8 mouse cellular contexts compared by ENCODE assay signal in the genomic region with DNA sequence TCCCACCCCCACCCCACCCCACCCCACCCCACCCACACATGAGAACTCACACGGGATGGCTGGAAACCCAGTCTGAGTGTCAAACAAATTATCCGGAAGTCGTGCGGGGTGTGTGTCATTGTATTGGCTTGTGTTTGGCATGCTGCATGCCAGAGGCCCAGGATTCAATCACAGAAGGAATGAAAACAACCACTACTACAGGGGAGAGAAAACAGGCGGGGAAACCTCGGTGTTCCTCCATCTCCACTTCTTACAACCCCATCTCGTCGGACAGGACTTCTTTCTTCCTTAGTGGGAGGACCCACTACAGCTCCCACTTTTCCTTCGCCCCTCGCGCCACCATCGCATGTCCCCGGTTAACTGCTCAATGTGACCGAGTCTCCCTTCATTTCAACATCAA. TPM values are rescaled to one million over a fixed set of nuclear protein-coding genes. Genes with fewer than 3 reads are reported as not detected.
DNase-seq lines count a peak whose midpoint lies in the region; ATAC-seq and TF ChIP-seq lines count a peak whose summit lies in the region.

No protein-coding gene starts in this region.

- peaks cover 28% of the 10 kb centered on the region for H3K36me3 ChIP-seq in G1E (replicated peaks)
- H3K36me3 ChIP-seq in forebrain, embryonic 11.5 days (ENCODE audit: control insufficient read depth, insufficient read depth, low read length), result no peaks in the 10 kb centered on the region; the same call in 1 of the 2 replicates
- H3K36me3 ChIP-seq in limb, embryonic 10.5 days, result peaks cover 41% of the 10 kb centered on the region
- H3K36me3 ChIP-seq in myocyte (ENCODE audit: control insufficient read depth, insufficient read depth), result peaks cover 14% of the 10 kb centered on the region

- WGBS in forebrain, embryonic 11.5 days, result 1% methylated on average over 14 of the region's 14 CpGs
- under 1% methylated on average over 14 of the region's 14 CpGs for WGBS in limb, embryonic 10.5 days

- peak overlapping the region; percentile 87 for H3K9ac ChIP-seq in forebrain, embryonic 11.5 days (ENCODE audit: low read length)

- no peak for ATAC-seq in G1E (ENCODE audit: extremely low read depth, insufficient number of reproducible peaks, low FRiP score, poor library complexity, severe bottlenecking)
- ATAC-seq in forebrain, embryonic 11.5 days (replicated peaks; ENCODE audit: low FRiP score), result peak; percentile 2; the same call in 1 of the 2 replicates

- H3K9me3 ChIP-seq in G1E (replicated peaks), result no peaks in the 10 kb centered on the region
- H3K9me3 ChIP-seq in forebrain, embryonic 11.5 days (ENCODE audit: control insufficient read depth, low read length), result no peaks in the 10 kb centered on the region
- H3K9me3 ChIP-seq in limb, embryonic 10.5 days (replicated peaks), result no peaks in the 10 kb centered on the region

- DNase-seq in kidney, adult 11 months, result peak; percentile 34
- DNase-seq in kidney, postnatal 25 days, result no peak
- no peak for DNase-seq in G1E (ENCODE audit: low spot score)
- DNase-seq in forebrain, embryonic 11.5 days (ENCODE audit: low spot score), result no peak
- no peak for DNase-seq in limb, embryonic 10.5 days (ENCODE audit: low spot score)
- DNase-seq in left cerebral cortex, postnatal 25 days (ENCODE audit: low spot score in 2 of 2), result no peak
- DNase-seq in gastrocnemius, adult 8-10 months (ENCODE audit: low spot score in 2 of 2), result no peak

- peaks cover 29% of the 10 kb centered on the region for H3K4me1 ChIP-seq in G1E (ENCODE audit: insufficient read depth, low read depth, low read length)
- H3K4me1 ChIP-seq in forebrain, embryonic 11.5 days (replicated peaks; ENCODE audit: control insufficient read depth, insufficient read depth, low read length), result peaks cover 8% of the 10 kb centered on the region; the same call in 1 of the 2 replicates
- peaks cover 20% of the 10 kb centered on the region for H3K4me1 ChIP-seq in limb, embryonic 10.5 days

- peaks cover 27% of the 10 kb centered on the region for H3K79me2 ChIP-seq in myocyte (ENCODE audit: control insufficient read depth, insufficient read depth)

- peak overlapping the region; percentile 62 for H3K4me2 ChIP-seq in forebrain, embryonic 11.5 days (ENCODE audit: low read depth, low read length, severe bottlenecking)
- peak overlapping the region; percentile 85 for H3K4me2 ChIP-seq in myocyte (ENCODE audit: low read depth)

- H3K27me3 ChIP-seq in G1E (ENCODE audit: insufficient read depth, low read length), result no peaks in the 10 kb centered on the region
- no peaks in the 10 kb centered on the region for H3K27me3 ChIP-seq in forebrain, embryonic 11.5 days (ENCODE audit: control insufficient read depth, insufficient read depth, low read length)
- H3K27me3 ChIP-seq in limb, embryonic 10.5 days (ENCODE audit: low read depth, poor library complexity, severe bottlenecking), result no peaks in the 10 kb centered on the region
- no peaks in the 10 kb centered on the region for H3K27me3 ChIP-seq in myocyte (ENCODE audit: control insufficient read depth, insufficient read depth, insufficient read length)

- peak overlapping the region; percentile 97 for H3K4me3 ChIP-seq in G1E (ENCODE audit: low read depth, low read length)
- H3K4me3 ChIP-seq in forebrain, embryonic 11.5 days (ENCODE audit: low read depth, low read length), result peak overlapping the region; percentile 92
- H3K4me3 ChIP-seq in limb, embryonic 10.5 days, result peak overlapping the region; percentile 80
- peak overlapping the region; percentile 53 for H3K4me3 ChIP-seq in myocyte

- no peak for TF ChIP-seq POLR2A in myocyte (IDR thresholded peaks at IDR 0.05; ENCODE audit: insufficient read length, low read depth)

- intact Hi-C loops in left cerebral cortex, postnatal 25 days (cut with DNase I), result no loop called here

- H3K27ac ChIP-seq in forebrain, embryonic 11.5 days (ENCODE audit: low read depth, low read length), result no peak overlapping the region; the same call in 1 of the 2 replicates
- H3K27ac ChIP-seq in limb, embryonic 10.5 days, result peak overlapping the region; percentile 94

- H3ac ChIP-seq in myocyte (ENCODE audit: control insufficient read depth, insufficient read length), result peak overlapping the region; percentile 49

- no peak for TF ChIP-seq CTCF in G1E (IDR thresholded peaks at IDR 0.05; ENCODE audit: low read depth, low read length)

TF ChIP-seq in myocyte, 11 proteins besides CTCF, POLR2A, EP300 and RAD21:
- TF ChIP-seq TCF3 (IDR thresholded peaks at IDR 0.05; ENCODE audit: insufficient read length, low read depth) (no peak), TCF12 (IDR thresholded peaks at IDR 0.05; ENCODE audit: insufficient read depth, poor library complexity, severe bottlenecking) (no peak), CEBPB (IDR thresholded peaks at IDR 0.05; ENCODE audit: insufficient read depth, poor library complexity, severe bottlenecking) (no peak), REST (IDR thresholded peaks at IDR 0.05; ENCODE audit: insufficient read depth, insufficient read length) (no peak), E2F4 (IDR thresholded peaks at IDR 0.05; ENCODE audit: insufficient read depth) (no peak), MYOG (IDR thresholded peaks at IDR 0.05; ENCODE audit: control insufficient read depth in 1 of 3, insufficient read depth in 1 of 3, insufficient read length in 2 of 3, low read depth in 2 of 3) (no peak), POLR2AphosphoS2 (IDR thresholded peaks at IDR 0.05; ENCODE audit: insufficient read length, low read depth) (no peak), SRF (IDR thresholded peaks at IDR 0.05; ENCODE audit: control insufficient read depth, insufficient read length, low read depth) (no peak), MAX (IDR thresholded peaks at IDR 0.05; ENCODE audit: low read depth) (no peak)

RNA-seq across cellular contexts. Expression of gene Lmbr1l, which starts 0.9 kb away (rescaled TPM):
- 10.9 and 17.1 TPM in 2 replicates for total RNA-seq in G1E (2014; fragmentation: Nextera tagmentation)
- 4.5 and 7.4 TPM in 2 replicates for total RNA-seq in G1E (2017)
- polyA plus RNA-seq in G1E (2012), result 9.6 and 9.7 TPM in 2 replicates
- polyA plus RNA-seq in forebrain, embryonic 11.5 days (2014; fragmentation: Nextera tagmentation; extraction: Ambion mirVana), result 8.7 and 9.4 TPM in 2 replicates
- 23.9 and 28.3 TPM in 2 replicates for polyA plus RNA-seq in limb, embryonic 10.5 days (2016; fragmentation: Nextera tagmentation; extraction: Ambion mirVana)
- 33.4 TPM for polyA plus RNA-seq in myocyte (2012; fragmentation: generic; extraction: Trizol)
- total RNA-seq in left cerebral cortex, postnatal 25 days (2021), result 10 to 100 TPM; 13.8 to 18.4 TPM
- 1 to 10 TPM; 3.7 to 5.0 (median 4.2) TPM for total RNA-seq in gastrocnemius, adult 8-10 months (2022)

RNA-seq across cellular contexts. Expression of gene Tuba1b, which starts 17.3 kb away (rescaled TPM):
- 1,654 and 1,866 TPM in 2 replicates for total RNA-seq in G1E (2014; fragmentation: Nextera tagmentation)
- 717 and 929 TPM in 2 replicates for total RNA-seq in G1E (2017)
- 255 and 384 TPM in 2 replicates for polyA plus RNA-seq in G1E (2012)
- 2,366 and 2,605 TPM in 2 replicates for polyA plus RNA-seq in forebrain, embryonic 11.5 days (2014; fragmentation: Nextera tagmentation; extraction: Ambion mirVana)
- polyA plus RNA-seq in limb, embryonic 10.5 days (2016; fragmentation: Nextera tagmentation; extraction: Ambion mirVana), result 2,301 and 2,452 TPM in 2 replicates
- 2,204 TPM for polyA plus RNA-seq in myocyte (2012; fragmentation: generic; extraction: Trizol)
- 100 to 1,000 TPM; 541 to 580 TPM for total RNA-seq in left cerebral cortex, postnatal 25 days (2021)
- total RNA-seq in gastrocnemius, adult 8-10 months (2022), result 10 to 100 TPM; 12.6 to 24.6 (median 20.3) TPM

RNA-seq across cellular contexts. Expression of gene Dhh, which starts 18.8 kb away (rescaled TPM):
- total RNA-seq in G1E (2014; fragmentation: Nextera tagmentation) (not detected in 2 replicates), G1E (2017) (0.05 and 0.06 TPM in 2 replicates)
- polyA plus RNA-seq in G1E (2012) (not detected in 2 replicates), myocyte (2012; fragmentation: generic; extraction: Trizol) (0.11 TPM)
- polyA plus RNA-seq in forebrain, embryonic 11.5 days (2014; fragmentation: Nextera tagmentation; extraction: Ambion mirVana), result 0.28 and 0.29 TPM in 2 replicates
- polyA plus RNA-seq in limb, embryonic 10.5 days (2016; fragmentation: Nextera tagmentation; extraction: Ambion mirVana), result 0.40 and 0.46 TPM in 2 replicates
- under 1 TPM; 0.37 to 0.41 TPM for total RNA-seq in left cerebral cortex, postnatal 25 days (2021)
- 1 to 10 TPM in 1 of 4 experiments, under 1 TPM in 3; 0.19 to 1.0 (median 0.49) TPM for total RNA-seq in gastrocnemius, adult 8-10 months (2022)

RNA-seq across cellular contexts. Expression of gene Rhebl1, which starts 22.8 kb away (rescaled TPM):
- total RNA-seq in G1E (2014; fragmentation: Nextera tagmentation) (5.2 and 8.4 TPM in 2 replicates), G1E (2017) (7.8 and 8.0 TPM in 2 replicates)
- polyA plus RNA-seq in G1E (2012) (2.7 and 2.9 TPM in 2 replicates), myocyte (2012; fragmentation: generic; extraction: Trizol) (7.6 TPM)
- polyA plus RNA-seq in forebrain, embryonic 11.5 days (2014; fragmentation: Nextera tagmentation; extraction: Ambion mirVana), result 12.5 and 14.1 TPM in 2 replicates
- polyA plus RNA-seq in limb, embryonic 10.5 days (2016; fragmentation: Nextera tagmentation; extraction: Ambion mirVana), result 27.9 and 34.3 TPM in 2 replicates
- 10 to 100 TPM in 1 of 2 experiments, 1 to 10 TPM in 1; 8.2 to 11.6 TPM for total RNA-seq in left cerebral cortex, postnatal 25 days (2021)
- total RNA-seq in gastrocnemius, adult 8-10 months (2022), result 1 to 10 TPM; 1.4 to 2.9 (median 2.0) TPM

RNA-seq across cellular contexts. Expression of gene Gm49450, which starts 36.3 kb away (rescaled TPM):
- not detected in 2 replicates for total RNA-seq in G1E (2014; fragmentation: Nextera tagmentation)
- total RNA-seq in G1E (2017), result not detected in 2 replicates
- not detected in 2 replicates for polyA plus RNA-seq in G1E (2012)
- polyA plus RNA-seq in forebrain, embryonic 11.5 days (2014; fragmentation: Nextera tagmentation; extraction: Ambion mirVana), result not detected in 2 replicates
- polyA plus RNA-seq in limb, embryonic 10.5 days (2016; fragmentation: Nextera tagmentation; extraction: Ambion mirVana), result not detected in 2 replicates
- polyA plus RNA-seq in myocyte (2012; fragmentation: generic; extraction: Trizol), result 0.84 TPM
- total RNA-seq in left cerebral cortex, postnatal 25 days (2021), result not detected
- not detected for total RNA-seq in gastrocnemius, adult 8-10 months (2022)
